Mouse (Mus musculus): ENCODE measurements around the gene Jmjd1c. TPM values are rescaled to one million over a fixed set of nuclear protein-coding genes. Genes with fewer than 3 reads are reported as not detected.

Gene Jmjd1c
- total RNA-seq, 2 experiments from 2014 or later, result 52.9 to 57.7 TPM

GRCm38 (mm10) chr10:67298856-67299255 is 202.9 kb downstream of the Jmjd1c start:
- DNase-seq, result peak; percentile 42 to 66

GRCm38 (mm10) chr10:67299285-67299684 is 203.4 kb downstream of the Jmjd1c start:
- peak; percentile 37 to 46 for DNase-seq

- no peak for DNase-seq
These were observed 205.1 kb downstream of the Jmjd1c start for GRCm38 (mm10) chr10:67301046-67301445.

- DNase-seq, result no peak
These were observed 206.4 kb downstream of the Jmjd1c start for GRCm38 (mm10) chr10:67302340-67302739.

Other genes starting within 250 kb of the Jmjd1c start
- 10 to 100 TPM; 44.7 to 46.3 TPM for gene Reep3, start 820 bp downstream of the Jmjd1c start, total RNA-seq (2021)
- gene Nrbf2, start 189.2 kb downstream of the Jmjd1c start, total RNA-seq (2021), result 10 to 100 TPM; 18.3 to 18.6 TPM